Mouse (Mus musculus): ENCODE results near the gene Pten. TPM values are rescaled to one million over a fixed set of nuclear protein-coding genes. Genes with fewer than 3 reads are reported as not detected.
"Not testable (repeated sequence)": the region's sequence is repeated elsewhere in the genome, so short reads cannot be mapped to it uniquely, and the experiment has no call there.

Gene Pten
- total RNA-seq, 2 experiments from 2014 or later: 34.9 to 39.9 TPM

GRCm38 (mm10) chr19:32792610-32793009 lies 35.3 kb downstream of the Pten start:
- peak; percentile 76 for DNase-seq

GRCm38 (mm10) chr19:32793901-32794300 lies 36.6 kb downstream of the Pten start:
- intact Hi-C loops (cut with DNase I; ENCODE audit: low total_unique reads): no loop called here
- DNase-seq: no peak

More at GRCm38 (mm10) chr19:32792610-32793009, 35.3 kb downstream of the Pten start:
- intact Hi-C loops (cut with DNase I; ENCODE audit: low total_unique reads): no loop called here

DNA sequence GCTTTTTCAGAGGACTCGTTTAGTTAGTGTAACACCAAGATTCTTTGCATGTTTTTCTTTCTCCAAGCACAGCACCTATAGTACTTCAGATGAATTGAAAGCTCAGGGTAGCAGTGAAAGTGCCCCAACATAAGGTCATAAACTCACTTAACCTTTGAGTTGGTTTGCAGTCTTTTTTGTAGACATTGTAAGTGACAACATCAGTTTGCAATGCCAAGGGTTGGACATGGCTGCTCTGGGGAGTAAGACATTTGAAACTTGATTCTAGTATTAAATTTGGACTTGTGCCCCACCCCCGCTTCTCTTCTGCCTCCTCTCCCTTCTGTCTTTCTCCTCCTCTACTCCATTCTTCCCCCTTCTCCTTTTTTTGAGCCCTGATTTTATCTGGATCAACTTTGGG lies 43.3 kb downstream of the Pten start:
- intact Hi-C loops (cut with DNase I; ENCODE audit: low total_unique reads): no loop called here

GRCm38 (mm10) chr19:32804703-32805102 lies 47.4 kb downstream of the Pten start:
- intact Hi-C loops (cut with DNase I; ENCODE audit: low total_unique reads): no loop called here
- DNase-seq: no peak

More for the DNA sequence above, 43.3 kb downstream of the Pten start:
- DNase-seq: no peak

DNA sequence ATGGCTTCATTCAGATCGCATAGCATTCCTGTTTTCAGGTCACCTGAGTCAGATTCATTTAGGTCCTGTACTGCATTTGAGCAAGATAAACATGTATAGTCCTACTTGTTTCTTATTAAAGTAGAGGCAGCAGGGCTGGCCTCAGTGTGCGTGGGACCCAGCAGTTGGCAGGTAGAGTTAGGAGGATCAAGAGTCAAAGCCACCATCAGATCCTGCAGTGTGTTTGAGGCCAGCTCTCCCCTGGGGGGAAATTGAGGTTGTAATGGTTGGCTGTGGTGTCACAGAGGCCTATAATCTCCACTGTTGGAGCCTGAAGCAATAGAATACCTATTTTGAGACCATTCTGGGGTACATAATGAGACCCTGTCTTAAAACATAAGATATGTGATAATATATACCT lies 50.3 kb downstream of the Pten start:
- intact Hi-C loops (cut with DNase I; ENCODE audit: low total_unique reads): no loop called here

GRCm38 (mm10) chr19:32808690-32809089 lies 51.4 kb downstream of the Pten start:
- intact Hi-C loops (cut with DNase I; ENCODE audit: low total_unique reads): no loop called here
- DNase-seq: no peak

More for the DNA sequence above, 50.3 kb downstream of the Pten start:
- DNase-seq: no peak

- DNase-seq: no peak
- intact Hi-C loops (cut with DNase I; ENCODE audit: low total_unique reads): no loop called here
Observed at GRCm38 (mm10) chr19:32809117-32809516, 51.8 kb downstream of the Pten start.

- intact Hi-C loops (cut with DNase I; ENCODE audit: low total_unique reads): no loop called here
- no peak for DNase-seq
Observed at GRCm38 (mm10) chr19:32818759-32819158, 61.5 kb downstream of the Pten start.

DNA sequence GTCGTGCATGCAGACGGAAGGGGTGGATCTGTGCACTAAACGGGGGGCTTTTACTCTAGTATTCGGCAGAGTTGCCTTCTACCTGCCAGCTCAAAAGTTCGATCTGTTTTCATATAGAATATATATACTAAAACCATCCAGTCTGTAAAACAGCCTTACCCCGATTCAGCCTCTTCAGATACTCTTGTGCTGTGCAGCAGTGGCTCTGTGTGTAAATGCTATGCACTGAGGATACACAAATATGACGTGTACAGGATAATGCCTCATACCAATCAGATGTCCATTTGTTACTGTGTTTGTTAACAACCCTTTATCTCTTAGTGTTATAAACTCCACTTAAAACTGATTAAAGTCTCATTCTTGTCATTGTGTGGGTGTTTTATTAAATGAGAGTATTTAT lies 65.7 kb downstream of the Pten start:
- DNase-seq; intact Hi-C loops (cut with DNase I; ENCODE audit: low total_unique reads): not testable (repeated sequence)

DNA sequence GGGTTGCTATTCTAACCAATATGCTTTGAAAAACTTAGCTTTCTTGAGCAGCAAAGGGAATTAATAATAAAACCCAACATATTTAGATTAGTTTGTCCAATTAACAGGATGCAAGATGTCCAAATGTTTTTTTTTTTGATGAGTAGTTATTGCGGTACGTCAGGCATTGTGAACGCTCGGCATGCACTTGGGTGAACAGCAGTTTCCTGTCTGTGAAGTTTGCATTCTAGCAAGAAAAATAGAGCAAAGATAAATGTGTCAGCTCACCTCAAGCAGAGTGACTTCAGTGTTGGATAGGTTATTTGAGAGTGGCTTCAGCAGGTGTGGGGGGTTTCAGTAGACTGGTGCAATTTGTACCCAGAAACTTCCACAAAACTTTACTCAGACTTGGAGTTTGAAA lies 69.3 kb downstream of the Pten start:
- intact Hi-C loops (cut with DNase I; ENCODE audit: low total_unique reads): no loop called here
- no peak for DNase-seq

DNA sequence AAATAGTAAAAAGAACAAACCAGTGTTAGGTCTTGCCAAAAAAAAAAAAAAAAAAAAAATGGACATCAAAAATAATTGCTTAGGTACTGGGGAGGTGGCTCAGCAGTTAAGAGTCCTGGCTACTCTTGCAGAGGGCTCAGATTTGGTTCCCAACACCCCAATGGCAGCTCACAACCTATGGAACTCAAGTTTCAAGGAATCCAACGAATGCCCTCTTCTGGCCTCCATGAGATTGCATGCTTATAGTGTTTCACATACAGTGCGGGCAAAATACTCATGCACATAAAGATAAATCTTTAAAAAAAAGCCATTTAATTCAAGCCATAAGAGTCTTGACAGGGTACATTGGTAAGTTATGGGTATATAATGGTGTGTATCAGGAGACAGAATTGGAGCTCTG lies 72.6 kb downstream of the Pten start:
- intact Hi-C loops (cut with DNase I; ENCODE audit: low total_unique reads): no loop called here
- DNase-seq: no peak

- no peak for DNase-seq
- intact Hi-C loops (cut with DNase I; ENCODE audit: low total_unique reads): no loop called here
Observed at GRCm38 (mm10) chr19:32831286-32831685, 74.0 kb downstream of the Pten start.

- no peak for DNase-seq
- intact Hi-C loops (cut with DNase I; ENCODE audit: low total_unique reads): no loop called here
Observed at GRCm38 (mm10) chr19:32840491-32840890, 83.2 kb downstream of the Pten start.

DNA sequence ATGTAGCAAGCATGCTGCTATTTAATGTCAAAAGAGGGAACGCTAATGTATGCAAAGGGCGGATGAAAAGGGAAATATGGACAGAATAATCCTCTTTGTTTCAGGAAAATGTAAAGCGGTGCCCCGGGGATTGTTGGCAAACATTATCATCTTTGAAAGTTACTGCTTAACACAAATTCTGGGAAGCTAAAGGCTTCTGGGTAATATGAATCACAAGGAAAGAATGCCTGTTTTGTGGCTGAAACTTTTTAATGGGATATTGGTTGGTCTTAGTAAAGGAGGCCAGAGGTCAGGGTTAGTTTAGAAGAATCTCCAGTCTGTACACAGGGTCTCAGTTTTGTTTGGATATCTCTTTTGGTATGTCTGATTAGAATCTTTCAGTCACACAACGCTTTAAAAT lies 87.2 kb downstream of the Pten start:
- intact Hi-C loops (cut with DNase I; ENCODE audit: low total_unique reads): no loop called here
- no peak for DNase-seq

GRCm38 (mm10) chr19:32848041-32848440 lies 90.7 kb downstream of the Pten start:
- DNase-seq: no peak
- intact Hi-C loops (cut with DNase I; ENCODE audit: low total_unique reads): no loop called here

GRCm38 (mm10) chr19:32852306-32852705 lies 95.0 kb downstream of the Pten start:
- no peak for DNase-seq
- intact Hi-C loops (cut with DNase I; ENCODE audit: low total_unique reads): no loop called here

DNA sequence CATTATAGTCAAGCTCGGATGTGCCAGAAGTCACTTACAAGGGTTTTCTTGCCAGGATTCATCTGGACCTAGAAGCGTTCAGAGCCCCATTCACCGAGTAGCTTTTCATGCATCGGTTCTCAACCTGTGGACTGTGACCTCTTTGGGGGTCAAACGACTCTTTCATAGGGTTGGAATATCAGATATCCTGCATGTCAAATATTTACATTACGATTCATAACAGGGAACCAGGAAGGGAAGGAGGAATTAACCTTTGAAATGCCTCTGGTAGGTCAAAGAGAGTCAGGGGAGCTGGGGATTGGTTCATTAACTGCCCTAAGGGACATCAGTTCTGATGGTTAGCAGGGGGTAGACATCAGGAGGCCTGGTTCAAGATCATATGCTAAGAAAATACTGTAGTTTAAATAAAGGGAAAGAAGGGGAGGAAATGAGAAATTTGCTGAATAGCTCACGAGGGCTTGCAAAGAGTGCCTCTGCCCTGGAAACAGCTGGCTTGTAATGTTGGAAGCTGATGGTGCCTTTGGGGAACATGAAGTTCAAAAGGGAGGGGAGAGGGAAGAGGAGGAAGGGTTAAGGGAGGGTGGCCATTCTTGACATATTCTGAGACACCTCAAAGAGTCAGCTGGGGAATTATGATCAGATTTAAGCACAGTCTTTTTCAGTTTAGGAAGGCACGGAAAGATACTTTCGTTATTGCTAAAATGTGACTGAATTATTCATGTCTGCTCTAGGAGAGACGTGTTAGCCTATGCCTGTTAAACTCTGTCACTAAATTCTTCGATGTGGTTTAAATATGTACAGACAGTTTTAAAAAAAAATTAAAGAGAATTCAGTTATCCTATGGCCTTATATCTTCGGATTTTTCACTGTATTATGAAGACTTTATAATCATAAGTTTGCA lies 104.6 kb downstream of the Pten start:
- intact Hi-C loops (cut with DNase I; ENCODE audit: low total_unique reads): no loop called here
- no peak for DNase-seq

GRCm38 (mm10) chr19:32866765-32867164 lies 109.5 kb downstream of the Pten start:
- no peak for DNase-seq
- intact Hi-C loops (cut with DNase I; ENCODE audit: low total_unique reads): no loop called here

DNA sequence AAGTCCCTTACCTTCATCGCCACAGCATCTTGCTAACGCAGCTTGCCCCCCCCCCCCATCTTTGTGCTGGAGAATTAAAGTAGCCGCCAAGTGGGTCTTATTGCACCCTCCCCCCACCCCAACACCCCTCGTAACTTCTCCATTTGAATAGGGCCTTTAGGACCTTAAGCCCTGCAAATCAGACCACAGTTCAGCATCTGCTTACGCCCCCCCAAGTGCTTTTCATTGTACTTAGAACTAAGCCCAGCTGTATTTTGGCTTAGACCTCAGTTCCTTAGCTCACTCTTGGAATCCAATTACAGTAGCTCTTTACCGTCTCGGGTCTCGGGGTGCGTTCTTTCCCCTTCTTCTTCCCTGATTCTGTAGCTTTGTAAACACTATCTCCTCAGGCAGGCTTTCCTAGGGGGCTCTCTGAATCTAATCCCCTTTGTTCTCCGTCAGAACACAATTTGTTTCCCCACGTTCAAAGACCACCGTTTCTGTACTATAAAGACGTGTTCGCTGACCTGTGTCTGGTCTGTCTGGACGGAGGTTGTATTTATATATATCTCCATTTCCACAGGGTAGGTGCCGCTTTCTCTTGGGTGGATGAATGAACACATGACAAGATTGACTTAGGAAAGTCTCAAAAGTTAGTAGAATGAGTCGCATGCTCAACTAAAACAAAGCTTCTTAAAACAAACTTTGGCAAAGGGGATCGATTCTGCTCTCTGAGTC lies 110.0 kb downstream of the Pten start:
- intact Hi-C loops (cut with DNase I; ENCODE audit: low total_unique reads): no loop called here
- no peak for DNase-seq

DNA sequence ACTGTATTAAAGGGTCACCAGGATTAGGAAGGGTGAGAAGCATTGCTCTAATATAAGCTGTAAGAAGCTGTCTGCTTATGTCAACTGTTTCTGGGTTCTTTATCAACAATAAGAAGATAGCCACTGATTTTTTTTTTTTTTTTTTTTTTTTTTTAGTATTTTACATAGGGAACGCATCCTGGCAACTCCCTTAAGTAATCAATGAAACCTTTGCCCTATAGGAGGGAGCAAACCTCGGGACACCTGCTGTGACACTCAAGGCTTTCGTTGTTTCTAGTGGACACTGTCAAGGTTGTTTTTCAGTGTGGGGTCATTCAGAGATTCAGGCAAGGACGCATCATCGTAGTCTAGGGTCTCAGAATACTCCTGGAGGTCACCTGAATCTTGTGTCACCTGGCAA lies 111.3 kb downstream of the Pten start:
- no peak for DNase-seq
- intact Hi-C loops (cut with DNase I; ENCODE audit: low total_unique reads): no loop called here

All from gastrocnemius, postnatal 14 days (tissue).